Mouse (Mus musculus): Measurements from ENCODE around the gene Slc25a10.

Gene Slc25a10

DNA sequence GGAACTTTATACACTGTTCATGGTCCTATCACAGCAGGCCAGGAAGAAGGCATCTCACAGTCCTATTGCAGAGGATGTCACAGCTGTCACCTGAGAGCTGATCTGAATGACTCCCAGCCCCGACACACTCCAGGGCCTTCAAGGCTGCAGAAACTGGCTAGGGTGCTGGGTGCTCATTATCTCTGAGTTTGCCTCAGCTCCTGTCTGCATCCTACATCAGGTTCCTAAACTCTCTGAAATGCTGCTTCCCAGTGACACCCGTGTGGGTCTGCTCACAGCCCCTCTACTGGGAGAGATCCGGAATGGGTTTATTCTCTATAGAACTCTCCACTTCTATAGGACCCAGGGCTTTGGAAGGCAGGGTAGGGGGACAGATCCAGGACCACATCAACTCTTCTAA lies 56.6 kb downstream of the Slc25a10 start:
- no peak for DNase-seq

DNA sequence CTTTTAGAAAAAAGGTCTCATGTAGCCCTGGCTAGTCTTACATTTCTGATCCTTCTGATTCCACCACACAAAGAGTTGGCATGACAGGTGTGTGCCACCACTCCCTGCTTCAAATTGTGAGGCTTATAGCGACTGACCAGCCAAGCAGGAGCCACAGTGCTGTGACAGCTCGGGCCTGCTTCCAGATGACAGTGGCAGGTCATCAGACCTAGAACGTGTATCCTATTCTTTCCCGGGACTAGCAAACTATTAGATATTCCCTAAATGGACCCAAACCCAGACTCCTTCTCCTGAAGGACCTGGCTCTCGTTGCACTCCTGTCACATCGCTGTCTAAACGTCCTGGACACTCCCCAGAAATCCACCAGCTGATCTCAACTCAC lies 57.1 kb downstream of the Slc25a10 start:
- no peak for DNase-seq
